Mouse (Mus musculus) C2C12 (cell line): ENCODE results near the gene Rfx3. TPM values are rescaled to one million over a fixed set of nuclear protein-coding genes. Genes with fewer than 3 reads are reported as not detected.
A peak's percentile ranks its signal among the peaks of the same experiment; 100 is the strongest.

Source experiments
- H3K27me3 ChIP-seq: one replicate; pipeline ENCODE4 v1.6.1; 2011; ENCODE audit not compliant: control insufficient read depth, insufficient read depth, insufficient read length
- H3K36me3 ChIP-seq: one replicate; pipeline ENCODE4 v1.6.1; 2011; ENCODE audit not compliant: control insufficient read depth, insufficient read depth
- H3K4me3 ChIP-seq: one replicate; pipeline ENCODE4 v1.5.1; 2011; ENCODE audit warnings: mild to moderate bottlenecking, control low read depth; ENCODE audit not compliant: poor library complexity, insufficient read depth, severe bottlenecking
- H3K79me2 ChIP-seq: one replicate; pipeline ENCODE4 v1.6.1; 2011; ENCODE audit not compliant: control insufficient read depth, insufficient read depth
- H3K79me3 ChIP-seq: one replicate; pipeline ENCODE4 v1.6.1; 2011; ENCODE audit warnings: low read depth, control low read depth
- H3ac ChIP-seq: one replicate; pipeline ENCODE3; 2011; ENCODE audit warnings: low read depth; ENCODE audit not compliant: control insufficient read depth, insufficient read length
- CEBPB ChIP-seq: IDR thresholded peaks from one replicate; pipeline ENCODE4 v1.6.1; 2011; ENCODE audit warnings: low read depth, mild to moderate bottlenecking, control low read depth, moderate library complexity
- CTCF ChIP-seq: IDR thresholded peaks from one replicate; pipeline ENCODE4 v1.5.1; 2011; ENCODE audit not compliant: control insufficient read depth, insufficient read depth, insufficient read length
- FOSL1 ChIP-seq: IDR thresholded peaks from one replicate; pipeline ENCODE4 v1.8.0; 2011; ENCODE audit warnings: mild to moderate bottlenecking, low read length; ENCODE audit not compliant: poor library complexity, insufficient read depth, severe bottlenecking
- MAX ChIP-seq: IDR thresholded peaks from one replicate; pipeline ENCODE4 v1.6.1; 2011; ENCODE audit warnings: mild to moderate bottlenecking, control low read depth
- MYOD1 ChIP-seq: IDR thresholded peaks from one replicate; pipeline ENCODE4 v1.6.1; 2011; ENCODE audit warnings: low read depth; ENCODE audit not compliant: control insufficient read depth, insufficient read length
- MYOG ChIP-seq: IDR thresholded peaks from one replicate; pipeline ENCODE4 v1.6.1; 2011; ENCODE audit not compliant: control insufficient read depth, insufficient read length; ENCODE audit errors: extremely low read depth
- USF1 ChIP-seq: IDR thresholded peaks from one replicate; pipeline ENCODE4 v1.6.1; 2011; ENCODE audit warnings: low read depth, mild to moderate bottlenecking, control low read depth, moderate library complexity
- polyA plus RNA-seq: library from polyadenylated mRNA; unstranded; fragments of >200 nt; fragmentation: generic; extraction: Trizol; gene quantifications from one replicate; pipeline ENCODE4 v1.2.1, GENCODE M21; 2012; ENCODE audit warnings: missing spikeins

The Rfx3 gene
- polyA plus RNA-seq, 1 experiment = 0.70 TPM

GRCm38 (mm10) chr19:27877429-27877828 lies 133.5 kb downstream of the Rfx3 start:
- TF ChIP-seq MYOG = no peak
- TF ChIP-seq CTCF = no peak
- TF ChIP-seq USF1 = no peak
- no peak for TF ChIP-seq CEBPB
- Histone ChIP-seq H3K79me3 (no peaks in the 10 kb centered on the region), H3K4me3 (no peak overlapping the region), H3K27me3 (no peaks in the 10 kb centered on the region), H3K79me2 (no peaks in the 10 kb centered on the region), H3ac (no peak overlapping the region), H3K36me3 (no peaks in the 10 kb centered on the region)

DNA sequence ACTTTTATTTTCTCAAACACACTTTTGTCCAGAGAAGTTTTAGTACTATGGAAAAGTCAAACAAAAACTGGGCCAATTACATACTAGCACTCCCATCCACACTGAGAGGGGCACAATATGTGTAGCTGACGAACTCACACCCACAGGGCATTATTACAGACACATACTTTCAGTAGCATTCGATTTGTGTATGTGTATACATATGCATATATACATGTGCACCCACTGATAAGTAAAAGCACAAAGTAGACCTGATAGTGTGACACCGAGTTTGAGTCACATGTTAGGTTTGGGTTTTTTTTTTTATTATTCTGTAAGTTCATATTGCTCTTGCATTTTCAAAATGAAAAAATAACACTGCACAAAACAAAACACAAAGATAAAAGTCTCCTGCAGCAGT lies 140.2 kb downstream of the Rfx3 start:
- Histone ChIP-seq H3K79me3 (no peaks in the 10 kb centered on the region), H3ac (no peak overlapping the region), H3K36me3 (no peaks in the 10 kb centered on the region), H3K4me3 (no peak overlapping the region), H3K27me3 (no peaks in the 10 kb centered on the region), H3K79me2 (no peaks in the 10 kb centered on the region)
- no peak for TF ChIP-seq USF1
- no peak for TF ChIP-seq CEBPB
- no peak for TF ChIP-seq MYOD1
- TF ChIP-seq FOSL1 = no peak
- TF ChIP-seq CTCF = no peak
- TF ChIP-seq MYOG = no peak
- no peak for TF ChIP-seq MAX

- Histone ChIP-seq H3K4me3 (no peak overlapping the region), H3K79me2 (no peaks in the 10 kb centered on the region), H3K27me3 (no peaks in the 10 kb centered on the region), H3K36me3 (no peaks in the 10 kb centered on the region), H3ac (no peak overlapping the region), H3K79me3 (no peaks in the 10 kb centered on the region)
- no peak for TF ChIP-seq MYOG
- no peak for TF ChIP-seq FOSL1
- TF ChIP-seq CTCF = no peak
- no peak for TF ChIP-seq MYOD1
- TF ChIP-seq MAX = no peak
- no peak for TF ChIP-seq USF1
- no peak for TF ChIP-seq CEBPB
These were observed 151.3 kb downstream of the Rfx3 start for GRCm38 (mm10) chr19:27859641-27860040.

GRCm38 (mm10) chr19:27848946-27849345 lies 162.0 kb downstream of the Rfx3 start:
- Histone ChIP-seq H3K4me3 (no peak overlapping the region), H3ac (no peak overlapping the region), H3K79me3 (no peaks in the 10 kb centered on the region), H3K36me3 (no peaks in the 10 kb centered on the region), H3K79me2 (peaks cover under 1% of the 10 kb centered on the region), H3K27me3 (no peaks in the 10 kb centered on the region)
- no peak for TF ChIP-seq CEBPB
- TF ChIP-seq FOSL1 = peak; percentile 18
- TF ChIP-seq USF1 = peak; percentile 69

DNA sequence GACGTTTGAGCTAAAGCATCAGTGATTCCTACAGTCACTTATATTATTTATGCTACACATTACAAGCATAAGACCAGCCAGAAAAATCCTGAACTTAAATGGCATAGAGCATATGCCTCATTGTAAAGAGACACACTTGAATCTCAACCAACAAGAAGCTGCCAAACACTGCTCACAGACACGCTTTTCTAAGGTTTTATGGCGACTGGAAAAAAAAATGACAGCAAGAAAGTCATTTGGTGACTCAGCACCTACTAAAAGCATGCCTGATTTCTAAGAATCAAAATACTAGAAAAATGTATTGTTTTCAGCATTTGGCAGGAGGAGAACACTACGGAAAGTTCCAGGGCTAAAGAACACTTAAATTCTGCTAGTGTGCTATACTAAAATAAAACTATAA lies 163.9 kb downstream of the Rfx3 start:
- no peaks in the 10 kb centered on the region for H3K36me3 ChIP-seq
- TF ChIP-seq CTCF = no peak
- TF ChIP-seq MAX = no peak
- TF ChIP-seq CEBPB = no peak
- TF ChIP-seq MYOD1 = no peak
- TF ChIP-seq USF1 = no peak
- TF ChIP-seq MYOG = no peak
- no peak for TF ChIP-seq FOSL1
- H3K4me3 ChIP-seq = no peak overlapping the region

GRCm38 (mm10) chr19:27838635-27839034 lies 172.3 kb downstream of the Rfx3 start:
- Histone ChIP-seq H3K27me3 (no peaks in the 10 kb centered on the region), H3K4me3 (no peak overlapping the region), H3K79me3 (no peaks in the 10 kb centered on the region), H3K36me3 (no peaks in the 10 kb centered on the region), H3ac (no peak overlapping the region), H3K79me2 (no peaks in the 10 kb centered on the region)
- TF ChIP-seq FOSL1 (no peak), USF1 (no peak), MAX (no peak), MYOD1 (no peak), CTCF (no peak)

More for the DNA sequence above, 163.9 kb downstream of the Rfx3 start:
- H3K79me2 ChIP-seq = no peaks in the 10 kb centered on the region
- no peaks in the 10 kb centered on the region for H3K27me3 ChIP-seq
- no peak overlapping the region for H3ac ChIP-seq
- no peaks in the 10 kb centered on the region for H3K79me3 ChIP-seq
